Mouse (Mus musculus) c-Kit-positive CD71-positive TER-119-negative erythroid progenitor cells, embryonic 14.5 days (primary cell): ENCODE data around the gene Gm10959.

Experiments
- DNase-seq: peaks from one replicate; pipeline ENCODE4 v3.0.0-alpha.2; 2013; ENCODE audit warnings: low read depth

The Gm10959 gene

DNA sequence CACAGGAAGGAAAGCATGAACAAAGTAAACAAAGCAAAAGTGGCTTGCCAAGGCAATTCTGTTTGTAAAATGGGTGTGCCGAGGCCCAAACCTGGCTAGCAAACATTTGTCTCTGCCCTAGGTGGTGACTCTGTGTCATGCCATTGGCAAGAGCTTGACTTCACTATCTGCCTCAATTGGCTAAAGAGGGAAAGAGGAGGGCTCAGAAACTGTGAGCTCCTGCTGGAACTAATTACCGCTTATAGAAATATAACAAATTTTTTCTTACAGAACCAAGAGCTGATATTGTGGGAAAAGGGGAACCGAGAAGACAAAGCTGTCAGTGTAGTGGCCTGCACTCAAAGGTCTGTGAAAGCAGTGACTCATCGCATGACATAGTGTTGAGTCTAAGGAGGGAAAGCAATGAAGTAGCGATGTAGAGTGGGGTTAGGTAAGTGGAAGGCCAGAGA, 30.8 kb downstream of the Gm10959 start:
- DNase-seq = no peak

DNA sequence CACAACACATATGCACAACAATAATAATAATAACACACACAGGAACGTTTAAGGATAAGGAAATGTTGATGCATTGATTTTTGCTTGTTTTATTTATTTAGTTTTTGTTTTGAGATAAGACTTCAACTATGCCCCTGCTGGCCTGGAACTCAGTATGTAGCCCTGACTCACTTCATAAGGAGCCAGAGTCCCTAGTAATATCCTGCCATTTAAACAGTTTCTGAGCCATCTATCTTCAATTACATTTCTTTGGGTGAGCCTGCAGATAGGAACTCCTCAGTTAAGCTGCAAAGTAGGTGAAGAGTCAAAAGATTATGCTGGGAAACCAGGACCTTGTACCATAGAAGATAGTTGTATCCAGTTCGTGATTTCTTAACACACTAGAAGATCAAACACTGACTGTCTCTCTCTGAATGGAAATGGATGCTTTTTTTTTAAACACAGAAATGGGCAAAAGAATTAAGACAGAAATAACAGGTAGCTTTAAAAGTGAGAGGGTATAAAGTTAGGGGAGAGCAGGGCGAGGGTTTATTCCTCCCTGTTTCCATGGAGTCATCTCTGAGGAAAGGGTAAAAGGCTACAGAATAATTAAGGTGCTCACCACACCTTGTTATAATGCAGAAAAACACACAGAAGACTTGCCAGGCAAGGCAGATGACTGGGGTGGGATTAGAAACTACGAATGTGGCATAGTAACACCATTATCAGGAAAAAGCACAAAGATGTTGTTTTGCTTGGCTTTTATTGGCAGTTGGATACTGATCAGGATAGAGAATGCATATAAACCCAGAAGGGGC, 31.5 kb downstream of the Gm10959 start:
- DNase-seq = no peak

DNA sequence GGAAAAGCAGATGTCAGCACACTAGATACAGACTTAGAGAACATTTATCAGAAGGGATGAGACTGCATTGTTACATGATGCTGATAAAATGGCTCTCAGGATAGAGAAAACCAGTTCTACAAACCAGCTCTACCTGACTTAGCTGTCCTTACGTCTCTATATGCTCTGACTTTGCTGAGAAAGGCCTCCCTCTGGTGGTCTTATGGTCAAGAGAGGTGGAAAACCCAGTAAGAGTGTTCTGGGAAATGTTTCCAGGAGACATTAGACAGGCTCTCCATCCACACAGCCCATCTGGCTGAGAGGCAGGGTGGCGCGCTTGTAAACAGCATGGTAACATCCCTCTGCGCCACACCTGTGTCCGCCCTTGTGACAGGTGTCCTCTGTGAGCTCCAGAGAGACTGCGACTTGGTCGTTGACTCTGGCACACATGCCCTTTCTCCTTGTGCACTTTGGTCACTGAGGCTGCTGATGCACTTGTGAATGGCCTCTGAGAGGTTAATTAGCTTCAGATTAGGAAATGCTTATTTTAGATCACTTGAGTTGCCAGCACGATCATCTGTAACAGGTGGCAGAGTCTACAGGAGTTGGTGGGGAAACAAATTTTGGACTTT, 40.4 kb downstream of the Gm10959 start:
- no peak for DNase-seq

DNA sequence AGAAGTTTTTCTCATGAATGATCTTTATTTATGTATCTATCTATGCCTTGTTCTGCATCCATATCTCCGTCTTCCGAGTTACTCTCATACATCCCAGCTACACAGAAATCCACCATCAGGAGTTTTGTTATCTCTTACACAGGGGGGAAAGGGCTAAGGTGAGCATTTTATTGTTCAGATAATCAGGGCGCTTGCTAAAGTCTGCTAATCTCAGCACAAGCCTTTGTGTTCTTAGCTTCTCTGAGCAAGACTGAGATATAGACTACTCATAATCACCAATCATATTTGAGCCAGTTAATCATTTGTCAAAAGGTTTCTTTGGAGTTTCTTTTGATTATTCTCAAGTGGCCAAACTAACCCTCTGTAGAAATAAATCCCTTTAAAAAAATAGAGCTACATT, 41.6 kb downstream of the Gm10959 start:
- DNase-seq = no peak

DNA sequence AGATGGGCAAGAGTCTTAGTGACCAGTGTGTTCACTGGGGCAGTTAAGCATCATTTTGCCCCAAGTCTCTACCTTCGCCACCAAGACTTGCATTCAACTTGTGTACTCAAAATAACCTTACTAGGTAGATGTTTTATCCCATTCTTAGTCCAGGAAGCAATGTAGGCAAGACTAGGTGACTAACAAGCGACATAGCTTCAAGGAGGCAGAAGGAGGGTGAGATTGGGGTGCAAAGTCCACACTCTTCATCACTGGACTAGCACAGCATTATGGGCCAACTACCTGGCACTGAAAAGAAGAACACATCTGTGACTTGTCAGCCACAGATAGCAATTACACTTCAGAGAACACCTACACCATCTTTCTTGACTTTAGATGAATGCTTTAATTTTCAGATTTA, 42.3 kb downstream of the Gm10959 start:
- DNase-seq = no peak

DNA sequence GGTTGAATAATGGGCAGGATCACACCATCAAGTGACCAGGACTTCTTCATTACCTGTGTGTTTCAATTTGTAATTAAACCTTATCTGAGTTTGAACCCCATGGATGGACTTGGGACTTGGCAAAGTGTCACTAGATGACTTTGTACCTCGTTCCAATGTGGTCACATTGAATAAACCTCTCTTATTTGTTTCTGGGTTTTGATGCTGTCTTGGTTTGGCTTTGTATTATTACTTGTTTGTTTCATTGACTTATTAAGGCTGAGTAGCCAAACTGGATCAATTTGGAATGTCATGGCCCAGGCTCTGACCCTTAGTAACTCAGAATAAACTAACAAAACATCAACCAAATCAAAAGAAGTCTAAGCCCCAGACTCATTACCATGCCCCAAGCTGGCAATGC, 47.6 kb downstream of the Gm10959 start:
- DNase-seq = no peak

DNA sequence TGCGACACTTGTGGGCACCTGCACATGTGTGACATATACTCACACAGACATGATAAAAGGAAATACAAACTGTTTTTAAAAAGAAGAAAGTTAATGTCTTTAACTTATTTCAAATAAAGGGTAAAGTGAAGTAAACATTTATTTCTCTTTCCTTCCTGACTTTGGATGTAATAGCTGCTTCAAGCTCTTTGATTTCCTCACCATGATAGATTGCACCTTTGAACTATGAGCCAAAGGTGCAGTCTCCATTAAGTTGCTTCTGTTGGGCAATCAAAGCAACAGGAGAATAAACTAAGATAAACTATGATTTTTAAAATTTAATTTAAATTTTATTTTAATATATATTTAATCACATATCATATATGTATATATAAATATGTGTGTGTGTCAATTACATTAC, 50.9 kb downstream of the Gm10959 start:
- no peak for DNase-seq

DNA sequence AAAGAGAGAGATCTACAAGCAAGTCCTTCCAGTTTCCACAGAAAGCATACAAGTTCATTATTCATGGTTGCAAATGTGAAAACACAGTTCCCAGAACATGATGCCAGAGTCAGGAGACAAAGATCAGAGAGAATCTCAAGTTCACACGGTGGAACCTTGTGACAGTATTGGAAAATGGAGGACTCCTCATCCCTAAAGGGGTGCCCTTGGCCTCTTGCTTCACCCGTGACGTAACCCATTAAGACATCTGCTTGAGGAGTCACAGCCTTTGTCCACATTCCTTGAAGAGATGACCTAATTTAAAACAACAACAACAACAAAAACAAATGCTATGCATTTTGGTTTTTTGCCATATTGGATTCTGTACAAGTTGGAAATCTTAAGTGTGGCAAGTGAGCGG, 54.1 kb downstream of the Gm10959 start:
- DNase-seq = no peak
